Mouse (Mus musculus) hindbrain, embryonic 14.5 days (tissue): Measurements from ENCODE around the gene Fanca. TPM values are rescaled to one million over a fixed set of nuclear protein-coding genes. Genes with fewer than 3 reads are reported as not detected.
A peak's percentile ranks its signal among the peaks of the same experiment; 100 is the strongest.

Source experiments
- ATAC-seq: fragments of 200-750 bp; cut with Nextera tagmentation; 2 replicates; pipeline ENCODE4 v1.8.0; 2017; ENCODE audit warnings: moderate number of reproducible peaks, mild to moderate bottlenecking, moderate TSS enrichment, moderate library complexity; ENCODE audit not compliant: low FRiP score
- DNase-seq: peaks from one replicate; pipeline ENCODE4 v3.0.0-alpha.2; 2015; ENCODE audit warnings: low spot score
- H3K27ac ChIP-seq: fragments of 300-500 bp; sonication (generic); 2 replicates; pipeline ENCODE4 v1.5.1; 2014; ENCODE audit warnings: mild to moderate bottlenecking, moderate library complexity
- H3K27me3 ChIP-seq: fragments of 300-500 bp; sonication (generic); 2 replicates; pipeline ENCODE4 v1.6.1; 2014; ENCODE audit warnings: mild to moderate bottlenecking, low read length, mixed read lengths; ENCODE audit not compliant: control insufficient read depth, insufficient read depth
- H3K36me3 ChIP-seq: fragments of 300-500 bp; sonication (generic); replicated peaks from 2 replicates; pipeline ENCODE4 v1.6.1; 2014; ENCODE audit not compliant: control insufficient read depth, insufficient read depth
- H3K4me1 ChIP-seq: fragments of 300-500 bp; sonication (generic); replicated peaks from 2 replicates; pipeline ENCODE4 v1.6.1; 2014; ENCODE audit warnings: antibody characterized with exemption, low read length, mixed read lengths; ENCODE audit not compliant: control insufficient read depth, insufficient read depth
- H3K4me2 ChIP-seq: fragments of 300-500 bp; sonication (generic); replicated peaks from 2 replicates; pipeline ENCODE4 v1.6.1; 2014; ENCODE audit warnings: mild to moderate bottlenecking, moderate library complexity
- H3K4me3 ChIP-seq: fragments of 300-500 bp; sonication (generic); replicated peaks from 2 replicates; pipeline ENCODE4 v1.5.1; 2014; ENCODE audit warnings: mild to moderate bottlenecking, low read length
- H3K9ac ChIP-seq: fragments of 300-500 bp; sonication (generic); 2 replicates; pipeline ENCODE4 v1.6.1; 2014
- H3K9me3 ChIP-seq: fragments of 300-500 bp; sonication (generic); 2 replicates; pipeline ENCODE4 v1.6.1; 2016; ENCODE audit warnings: low read length; ENCODE audit not compliant: control insufficient read depth
- WGBS: fragments of 180-500 bp; shearing (Covaris S2); extraction: QIAGEN DNeasy Blood & Tissue Kit; methylation state at CpG from one replicate; pipeline ENCODE4 v1.1.7; 2014; 5-methylcytosine and 5-hydroxymethylcytosine counted together
- polyA plus RNA-seq: library from polyadenylated mRNA; unstranded; fragments of >200 nt; fragmentation: Nextera tagmentation; extraction: Ambion mirVana; gene quantifications from 2 replicates; pipeline ENCODE4 v1.2.1, GENCODE M21; 2014

The Fanca gene
- polyA plus RNA-seq, 1 experiment from 2014 or later: 7.4 TPM

GRCm38 (mm10) chr8:123333091-123333587 lies 14.8 kb upstream of the Fanca start:
- no peaks in the 10 kb centered on the region for H3K9me3 ChIP-seq
- H3K36me3 ChIP-seq: no peaks in the 10 kb centered on the region
- H3K27ac ChIP-seq: peak overlapping the region; percentile 98
- H3K27me3 ChIP-seq: no peaks in the 10 kb centered on the region
- peak overlapping the region; percentile 96 for H3K9ac ChIP-seq
- 3% methylated on average over 21 of the region's 21 CpGs for whole genome bisulfite sequencing
- DNase-seq (peak; percentile 38), ATAC-seq (peak; percentile 26)
- peak overlapping the region; percentile 93 for H3K4me3 ChIP-seq
- H3K4me2 ChIP-seq: peak overlapping the region; percentile 86
- peaks cover 17% of the 10 kb centered on the region for H3K4me1 ChIP-seq

GRCm38 (mm10) chr8:123332262-123333090 lies 14.1 kb upstream of the Fanca start, which contains the start of gene Spire2:
Gene Spire2 (plus strand): TSS chr8:123332713.
- 1% methylated on average over 78 of the region's 85 CpGs for WGBS
- H3K4me2 ChIP-seq: peak within 1 kb of the TSS; percentile 86
- peak; percentile 89 for ATAC-seq

GRCm38 (mm10) chr8:123331810-123332209 lies 13.4 kb upstream of the Fanca start:
- Histone ChIP-seq H3K4me1 (peaks cover 17% of the 10 kb centered on the region), H3K27me3 (no peaks in the 10 kb centered on the region), H3K27ac (peak overlapping the region; percentile 98), H3K4me3 (peak overlapping the region; percentile 93), H3K4me2 (peak overlapping the region; percentile 86), H3K9ac (peak overlapping the region; percentile 96), H3K9me3 (no peaks in the 10 kb centered on the region), H3K36me3 (no peaks in the 10 kb centered on the region)
- DNase-seq: no peak
- 25% methylated on average over 8 of the region's 8 CpGs for WGBS
- peak; percentile 7; the same call in 1 of the 2 replicates for ATAC-seq

More at GRCm38 (mm10) chr8:123332262-123333090, 14.1 kb upstream of the Fanca start, which contains the start of gene Spire2:
- Histone ChIP-seq H3K9me3 (no peaks in the 10 kb centered on the region), H3K36me3 (no peaks in the 10 kb centered on the region), H3K27me3 (no peaks in the 10 kb centered on the region), H3K27ac (peak within 1 kb of the TSS; percentile 98), H3K4me3 (peak within 1 kb of the TSS; percentile 93), H3K4me1 (peaks cover 17% of the 10 kb centered on the region), H3K9ac (peak within 1 kb of the TSS; percentile 96)
- peak; percentile 84 for DNase-seq

GRCm38 (mm10) chr8:123331301-123331700 lies 12.9 kb upstream of the Fanca start:
- Histone ChIP-seq H3K4me1 (peaks cover 17% of the 10 kb centered on the region), H3K9ac (peak overlapping the region; percentile 96), H3K4me3 (peak overlapping the region; percentile 93; the same call in 1 of the 2 replicates), H3K27ac (peak overlapping the region; percentile 98), H3K4me2 (peak overlapping the region; percentile 86), H3K27me3 (no peaks in the 10 kb centered on the region), H3K9me3 (no peaks in the 10 kb centered on the region), H3K36me3 (no peaks in the 10 kb centered on the region)
- WGBS: 89% methylated on average over 2 of the region's 2 CpGs
- no peak for DNase-seq
- no peak for ATAC-seq

GRCm38 (mm10) chr8:123330701-123331100 lies 12.3 kb upstream of the Fanca start:
- Histone ChIP-seq H3K9me3 (no peaks in the 10 kb centered on the region), H3K27ac (no peak overlapping the region; the same call in 1 of the 2 replicates), H3K4me2 (no peak overlapping the region), H3K9ac (no peak overlapping the region), H3K27me3 (no peaks in the 10 kb centered on the region), H3K4me3 (no peak overlapping the region), H3K4me1 (peaks cover 17% of the 10 kb centered on the region), H3K36me3 (no peaks in the 10 kb centered on the region)
- ATAC-seq: no peak
- WGBS: 80% methylated on average over 6 of the region's 6 CpGs
- no peak for DNase-seq

- Histone ChIP-seq H3K9ac (no peak overlapping the region), H3K4me1 (peaks cover 17% of the 10 kb centered on the region), H3K27me3 (no peaks in the 10 kb centered on the region), H3K9me3 (no peaks in the 10 kb centered on the region), H3K27ac (no peak overlapping the region), H3K4me3 (no peak overlapping the region), H3K4me2 (no peak overlapping the region), H3K36me3 (no peaks in the 10 kb centered on the region)
- DNase-seq: no peak
- no peak for ATAC-seq
- 64% methylated on average over 5 of the region's 5 CpGs for WGBS
Measured at GRCm38 (mm10) chr8:123329961-123330360, 11.6 kb upstream of the Fanca start.

- Histone ChIP-seq H3K4me1 (peaks cover 11% of the 10 kb centered on the region), H3K27ac (no peak overlapping the region), H3K9ac (no peak overlapping the region), H3K36me3 (no peaks in the 10 kb centered on the region), H3K27me3 (no peaks in the 10 kb centered on the region), H3K4me3 (no peak overlapping the region), H3K9me3 (no peaks in the 10 kb centered on the region), H3K4me2 (no peak overlapping the region)
- 94% methylated on average over 4 of the region's 4 CpGs for WGBS
- no peak for DNase-seq
- no peak for ATAC-seq
Measured at GRCm38 (mm10) chr8:123329350-123329749, 11.0 kb upstream of the Fanca start.

- H3K9ac ChIP-seq: no peak overlapping the region
- DNase-seq (no peak), ATAC-seq (no peak)
- H3K4me3 ChIP-seq: no peak overlapping the region
- H3K4me2 ChIP-seq: no peak overlapping the region
- no peaks in the 10 kb centered on the region for H3K36me3 ChIP-seq
- H3K27ac ChIP-seq: no peak overlapping the region
- H3K27me3 ChIP-seq: no peaks in the 10 kb centered on the region
- H3K9me3 ChIP-seq: no peaks in the 10 kb centered on the region
- H3K4me1 ChIP-seq: peaks cover 3% of the 10 kb centered on the region; the same call in 1 of the 2 replicates
- WGBS: 94% methylated on average over 2 of the region's 2 CpGs
Measured at GRCm38 (mm10) chr8:123328552-123328951, 10.2 kb upstream of the Fanca start.

GRCm38 (mm10) chr8:123319522-123320164 lies 1.3 kb upstream of the Fanca start:
- H3K4me2 ChIP-seq: no peak overlapping the region
- ATAC-seq (0 out of 2 replicates have a peak, but pooled peaks have one; percentile 28), DNase-seq (peak; percentile 81)
- 42% methylated on average over 7 of the region's 7 CpGs for WGBS
- no peaks in the 10 kb centered on the region for H3K27me3 ChIP-seq
- H3K27ac ChIP-seq: no peak overlapping the region
- no peaks in the 10 kb centered on the region for H3K36me3 ChIP-seq
- H3K9me3 ChIP-seq: no peaks in the 10 kb centered on the region
- no peak overlapping the region for H3K4me3 ChIP-seq
- no peak overlapping the region for H3K9ac ChIP-seq
- H3K4me1 ChIP-seq: peaks cover 10% of the 10 kb centered on the region; the same call in 1 of the 2 replicates
